In the genomic region with DNA sequence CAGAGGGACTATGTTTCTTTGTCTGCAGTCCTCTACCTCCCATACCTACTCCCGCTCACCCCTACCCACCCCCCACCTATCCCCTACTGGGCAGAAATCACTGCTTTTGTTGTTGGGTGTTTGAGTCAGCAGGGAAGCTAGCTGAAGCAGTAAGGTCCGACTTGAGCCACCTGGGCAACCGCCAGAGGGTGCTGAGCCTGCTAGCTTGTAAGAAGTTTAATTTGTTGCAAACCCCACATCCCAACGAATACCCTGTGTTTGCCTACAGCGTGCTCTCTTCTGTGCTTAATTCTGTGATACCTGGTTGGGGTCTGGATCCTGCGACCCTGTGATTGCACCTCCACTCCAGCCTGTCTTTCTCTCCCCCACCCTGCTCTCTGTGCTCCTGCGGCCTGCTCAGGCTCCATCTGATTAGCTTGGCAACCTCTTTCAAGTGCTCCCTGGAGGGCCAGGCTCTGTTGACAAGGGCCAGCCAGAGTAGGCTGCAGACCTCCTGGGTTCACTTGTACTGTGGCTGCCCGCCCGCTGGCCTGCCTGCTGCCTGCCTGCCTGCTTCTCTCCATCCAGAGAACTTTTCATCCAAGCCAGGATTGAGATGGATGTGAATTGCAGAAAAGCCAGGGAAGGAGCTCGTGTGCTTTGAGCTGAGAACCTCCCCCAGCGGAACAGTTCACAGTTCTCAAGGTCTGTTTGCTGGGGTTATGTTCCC, we compare ENCODE assay signal across 8 mouse cellular contexts.
A peak's percentile ranks its signal among the peaks of the same experiment; 100 is the strongest.
DNase-seq lines count a peak whose midpoint lies in the region; ATAC-seq lines count a peak whose summit lies in the region.

No protein-coding gene starts in this region.

- WGBS in embryonic facial prominence, embryonic 12.5 days: 19% methylated on average over 11 of the region's 11 CpGs

- 0 out of 2 replicates have a peak overlapping the region, but pooled peaks have one; percentile 1 for H3K4me2 ChIP-seq in embryonic facial prominence, embryonic 12.5 days (replicated peaks)

- H3K9ac ChIP-seq in embryonic facial prominence, embryonic 12.5 days: no peak overlapping the region

- peak; percentile 42 for DNase-seq in layer of hippocampus, adult 9-11 months
- DNase-seq in layer of hippocampus, adult 18-20 months (ENCODE audit: low spot score in 2 of 2): no peak
- peak; percentile 47 to 64 for DNase-seq in kidney, adult 8-10 months
- peak; percentile 38 to 68 for DNase-seq in lung, postnatal 4 days
- DNase-seq in spleen, postnatal 36 days (ENCODE audit: low spot score in 2 of 2): no peak
- no peak for DNase-seq in thymus, adult 18-20 months

- no peak for ATAC-seq in embryonic facial prominence, embryonic 12.5 days (ENCODE audit: insufficient number of reproducible peaks, insufficient read depth, low FRiP score, low TSS enrichment)
- ATAC-seq in megakaryocyte-erythroid progenitor cell, adult 5-6 weeks (replicated peaks; ENCODE audit: low FRiP score, low TSS enrichment, poor library complexity, severe bottlenecking): no peak

- H3K9me3 ChIP-seq in embryonic facial prominence, embryonic 12.5 days: no peaks in the 10 kb centered on the region

- H3K4me1 ChIP-seq in embryonic facial prominence, embryonic 12.5 days: peaks cover 40% of the 10 kb centered on the region

- no peak overlapping the region for H3K4me3 ChIP-seq in embryonic facial prominence, embryonic 12.5 days

- H3K36me3 ChIP-seq in embryonic facial prominence, embryonic 12.5 days: no peaks in the 10 kb centered on the region

- H3K27ac ChIP-seq in embryonic facial prominence, embryonic 12.5 days: 0 out of 2 replicates have a peak overlapping the region, but pooled peaks have one; percentile 14

- H3K27me3 ChIP-seq in embryonic facial prominence, embryonic 12.5 days: no peaks in the 10 kb centered on the region

Comparison
In these comparisons a context has a peak if more than half of its experiments do, and no peak if none do; other contexts are left out.
1. DNase-seq: peak in layer of hippocampus, adult 9-11 months (single experiment), kidney, adult 8-10 months (2 of 2) and lung, postnatal 4 days (2 of 2); none in layer of hippocampus, adult 18-20 months (0 of 2), spleen, postnatal 36 days (0 of 2) and thymus, adult 18-20 months (0 of 2).